Mouse (Mus musculus): ENCODE results near the gene Gm20449. TPM values are rescaled to one million over a fixed set of nuclear protein-coding genes. Genes with fewer than 3 reads are reported as not detected.
A peak's percentile ranks its signal among the peaks of the same experiment; 100 is the strongest.

Gm20449 gene
- polyA plus RNA-seq, 1 experiment: not detected

- Histone ChIP-seq H3K4me3 (replicated peaks) (no peak overlapping the region), H3K27me3 (replicated peaks) (no peaks in the 10 kb centered on the region), H3K9me3 (no peaks in the 10 kb centered on the region), H3K4me1 (peaks cover 11% of the 10 kb centered on the region), H3K36me3 (replicated peaks; ENCODE audit: low read length) (peaks cover 6% of the 10 kb centered on the region)
- TF ChIP-seq GATA1 (IDR thresholded peaks at IDR 0.05; ENCODE audit: borderline replicate concordance, low read length) (no peak), FLI1 (IDR thresholded peaks at IDR 0.05; ENCODE audit: low read length) (no peak)
Observed at GRCm38 (mm10) chr7:41394130-41394529, 105.1 kb downstream of the Gm20449 start.

- H3K9me3 ChIP-seq: no peaks in the 10 kb centered on the region
- peaks cover 12% of the 10 kb centered on the region for H3K36me3 ChIP-seq (replicated peaks; ENCODE audit: low read length)
- TF ChIP-seq FLI1 (IDR thresholded peaks at IDR 0.05; ENCODE audit: low read length): no peak
- no peak for TF ChIP-seq GATA1 (IDR thresholded peaks at IDR 0.05; ENCODE audit: borderline replicate concordance, low read length)
- peaks cover 11% of the 10 kb centered on the region for H3K4me1 ChIP-seq
- H3K27me3 ChIP-seq (replicated peaks): no peaks in the 10 kb centered on the region
- H3K4me3 ChIP-seq (replicated peaks): peak within 1 kb of the TSS; percentile 91
Observed at GRCm38 (mm10) chr7:41393048-41393971, 105.9 kb downstream of the Gm20449 start, which contains the start of gene AI987944. Gene AI987944, minus strand, starts transcription at chr7:41393379.

Other genes starting within 250 kb of the Gm20449 start
- gene AI987944, start 106.0 kb downstream of the Gm20449 start, polyA plus RNA-seq (2012; ENCODE audit: insufficient read depth, low replicate concordance): 0.53 TPM in 1 of 2 replicates, not detected in the other
- gene Vmn2r57, start 50.7 kb downstream of the Gm20449 start, polyA plus RNA-seq (2012; ENCODE audit: insufficient read depth, low replicate concordance): 0.03 TPM in 1 of 2 replicates, not detected in the other
- gene AW146154, start 473 bp upstream of the Gm20449 start, polyA plus RNA-seq (2012; ENCODE audit: insufficient read depth, low replicate concordance): not detected in 2 replicates
- not detected in 2 replicates for gene Gm6871, start 74.2 kb upstream of the Gm20449 start, polyA plus RNA-seq (2012; ENCODE audit: insufficient read depth, low replicate concordance)
- gene 2610021A01Rik, start 99.8 kb upstream of the Gm20449 start, polyA plus RNA-seq (2012; ENCODE audit: insufficient read depth, low replicate concordance): 0.68 TPM in 1 of 2 replicates, not detected in the other
- 0.08 TPM in 1 of 2 replicates, not detected in the other for gene Zfp788, start 133.8 kb upstream of the Gm20449 start, polyA plus RNA-seq (2012; ENCODE audit: insufficient read depth, low replicate concordance)

All from megakaryocyte, embryonic 14.5 days (primary cell).